Mouse (Mus musculus) kidney, adult 2 months (tissue): Measurements from ENCODE around the gene Pitpna.

ENCODE experiments used
- CTCF ChIP-seq: fragments of 200-500 bp; conservative IDR thresholded peaks from 2 replicates; pipeline ENCODE4 v1.5.1; 2011; ENCODE audit warnings: low read depth, mild to moderate bottlenecking, control low read depth, low read length, moderate library complexity, mixed read lengths; ENCODE audit not compliant: insufficient read depth, insufficient read length
- POLR2A ChIP-seq: fragments of 200-500 bp; IDR thresholded peaks from one replicate; pipeline ENCODE4 v1.6.1; 2011; ENCODE audit warnings: low read depth, low read length, control low read depth

DNA sequence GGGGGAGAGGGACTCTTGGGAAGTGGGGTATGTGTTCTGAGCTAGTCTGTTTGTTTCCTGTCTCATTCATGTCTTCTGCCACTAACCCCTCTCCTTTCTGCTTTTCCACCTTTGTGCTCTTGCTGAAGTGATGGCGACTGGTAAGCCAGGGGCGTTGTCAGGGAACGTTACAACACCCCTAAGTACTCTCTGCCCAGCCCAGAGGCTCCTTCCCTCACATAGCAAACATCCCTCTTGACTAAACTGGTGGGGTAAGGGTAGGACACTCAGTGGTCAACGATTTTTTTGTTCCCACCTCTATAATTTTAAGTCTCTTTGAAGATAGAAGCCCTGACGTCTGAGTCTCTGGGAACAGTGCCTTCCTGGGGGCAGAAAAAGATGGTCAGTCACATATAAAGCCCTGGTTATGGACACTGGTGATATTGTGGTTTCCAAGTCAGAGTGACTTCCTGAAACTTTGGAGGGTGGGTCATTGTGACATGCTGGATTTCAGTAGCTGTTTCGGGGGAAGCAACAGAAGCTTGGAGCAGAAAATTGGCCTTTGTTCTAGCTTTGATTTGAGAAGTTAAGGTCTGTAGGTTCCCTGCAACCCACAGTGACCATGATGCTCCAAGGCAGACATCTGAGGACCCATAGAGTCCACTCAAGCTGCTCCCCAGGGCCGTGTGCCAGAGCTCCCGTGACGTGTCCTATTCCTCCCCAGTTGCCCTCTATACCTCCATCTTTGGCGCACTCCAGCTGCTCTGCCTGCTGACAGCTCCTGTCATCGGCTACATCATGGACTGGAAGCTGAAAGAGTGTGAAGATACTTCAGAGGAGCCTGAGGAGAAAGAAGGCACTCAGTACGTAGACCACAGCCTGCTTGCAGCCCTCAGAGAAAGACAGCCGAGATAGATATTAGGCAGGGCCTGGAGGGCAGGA lies 21.4 kb upstream of the Pitpna start:
- TF ChIP-seq CTCF (no peak), POLR2A (no peak)
